Mouse (Mus musculus): ENCODE results near the gene Trpm8. TPM values are rescaled to one million over a fixed set of nuclear protein-coding genes. Genes with fewer than 3 reads are reported as not detected.

Trpm8 gene
- total RNA-seq, 2 experiments from 2014 or later, result not detected

- no peak for DNase-seq
These were observed 155.8 kb downstream of the Trpm8 start for GRCm38 (mm10) chr1:88433096-88433883.

GRCm38 (mm10) chr1:88434057-88434456, 156.6 kb downstream of the Trpm8 start:
- DNase-seq, result no peak

GRCm38 (mm10) chr1:88437206-88438126, 160.0 kb downstream of the Trpm8 start:
- no peak for DNase-seq

Other genes with a start within 250 kb of the Trpm8 start
- not detected for gene Ugt1a10, start 222.3 kb upstream of the Trpm8 start, total RNA-seq (2021)
- not detected for gene Ugt1a9, start 206.9 kb upstream of the Trpm8 start, total RNA-seq (2021)
- not detected for gene Ugt1a8, start 189.8 kb upstream of the Trpm8 start, total RNA-seq (2021)
- under 1 TPM; 0.23 to 0.62 TPM for gene Ugt1a7c, start 182.6 kb upstream of the Trpm8 start, total RNA-seq (2021)
- gene Ugt1a6b, start 174.4 kb upstream of the Trpm8 start, total RNA-seq (2021), result 1 to 10 TPM in 1 of 2 experiments, under 1 TPM in 1; 0.49 to 2.1 TPM
- 1 to 10 TPM in 1 of 2 experiments, under 1 TPM in 1; 0.95 to 2.3 TPM for gene Ugt1a6a, start 142.9 kb upstream of the Trpm8 start, total RNA-seq (2021)
- not detected for gene Ugt1a5, start 111.6 kb upstream of the Trpm8 start, total RNA-seq (2021)
- gene Ugt1a2, start 77.1 kb upstream of the Trpm8 start, total RNA-seq (2021), result under 1 TPM in 1 of 2 experiments, not detected in 1; 0.27 TPM
- under 1 TPM in 1 of 2 experiments, not detected in 1; 0.27 TPM for gene Dnajb3, start 71.9 kb upstream of the Trpm8 start, total RNA-seq (2021)
- gene Ugt1a1, start 65.7 kb upstream of the Trpm8 start, total RNA-seq (2021), result under 1 TPM in 1 of 2 experiments, not detected in 1; 0.13 TPM
- not detected for gene Mroh2a, start 50.7 kb upstream of the Trpm8 start, total RNA-seq (2021)
- 1 to 10 TPM; 7.8 to 8.7 TPM for gene Hjurp, start within 50 bp of the Trpm8 start, total RNA-seq (2021)
- gene Spp2, start 129.3 kb downstream of the Trpm8 start, total RNA-seq (2021), result not detected
- not detected for gene Glrp1, start 232.4 kb downstream of the Trpm8 start, total RNA-seq (2021)